Mouse (Mus musculus): ENCODE measurements at regions not wholly inside any gene's neighbourhood (a gene's known extent, or its start where the extent isn't known, plus 50 kb on each side); places are given as distances from the start of the nearest gene placed in this dataset.

DNA sequence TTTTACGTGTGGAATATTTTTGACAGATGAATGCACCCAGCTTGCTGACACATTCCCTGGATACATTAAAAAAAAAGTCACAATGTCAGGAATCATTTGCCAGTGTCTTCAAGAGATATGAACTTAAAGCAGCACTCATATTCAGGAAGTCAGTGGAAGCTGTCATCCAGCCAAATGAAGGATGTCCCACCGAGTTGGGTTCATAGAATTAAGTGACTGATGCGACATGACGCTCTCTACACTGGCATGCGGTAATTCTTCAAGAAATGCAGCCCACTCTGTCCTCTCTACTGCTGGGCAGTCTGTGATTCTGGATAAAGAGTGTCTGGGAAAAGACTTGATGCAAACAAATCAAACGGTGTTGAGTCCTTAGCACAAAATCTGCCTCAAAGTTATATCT, 463.9 kb downstream of the 1700129C05Rik start:
- DNase-seq = no peak

DNA sequence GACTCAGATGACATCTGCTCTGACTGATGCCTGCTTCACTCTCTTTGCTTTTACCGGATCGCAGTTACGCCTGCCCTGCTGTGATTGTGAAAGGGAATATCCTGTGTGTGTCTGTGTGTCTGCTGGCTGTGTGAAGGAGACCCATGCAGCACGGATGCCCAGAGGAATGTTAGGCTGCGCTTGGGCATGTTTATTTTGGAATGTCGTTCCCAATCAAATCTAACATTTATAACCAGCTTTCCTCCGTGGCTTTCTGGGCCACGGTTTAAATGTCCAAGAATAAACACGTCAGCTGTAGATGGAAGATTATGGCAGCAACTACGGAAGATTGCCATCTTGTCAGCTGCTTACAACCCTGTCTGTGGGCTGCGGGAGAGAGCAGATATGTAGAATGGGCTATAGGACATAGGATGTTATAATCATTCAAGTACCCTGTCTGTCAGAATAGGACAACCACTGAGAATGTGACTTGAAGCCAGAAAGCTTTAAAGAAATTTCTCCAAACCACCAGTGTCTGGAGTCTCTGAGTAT, 464.5 kb downstream of the 1700129C05Rik start:
- no peak for DNase-seq

DNA sequence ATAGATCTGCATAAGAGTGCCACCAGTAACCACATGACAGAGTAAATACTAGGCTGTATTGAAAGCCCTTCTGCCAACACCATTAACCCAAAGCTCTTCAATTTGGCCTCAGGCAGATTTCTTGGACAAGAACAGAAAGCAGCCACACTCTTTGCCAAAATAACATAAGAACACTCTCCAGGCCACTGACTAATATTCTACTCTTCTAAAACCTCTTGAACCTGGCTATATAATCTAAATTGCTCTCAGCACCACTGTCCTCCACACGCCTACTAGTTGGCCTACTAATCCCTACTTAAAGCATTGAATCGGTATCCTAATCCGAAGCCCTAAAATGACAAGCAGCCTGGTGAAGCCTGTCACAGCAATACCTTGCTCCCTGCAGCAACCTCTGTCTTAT, 467.5 kb downstream of the 1700129C05Rik start:
- no peak for DNase-seq

DNA sequence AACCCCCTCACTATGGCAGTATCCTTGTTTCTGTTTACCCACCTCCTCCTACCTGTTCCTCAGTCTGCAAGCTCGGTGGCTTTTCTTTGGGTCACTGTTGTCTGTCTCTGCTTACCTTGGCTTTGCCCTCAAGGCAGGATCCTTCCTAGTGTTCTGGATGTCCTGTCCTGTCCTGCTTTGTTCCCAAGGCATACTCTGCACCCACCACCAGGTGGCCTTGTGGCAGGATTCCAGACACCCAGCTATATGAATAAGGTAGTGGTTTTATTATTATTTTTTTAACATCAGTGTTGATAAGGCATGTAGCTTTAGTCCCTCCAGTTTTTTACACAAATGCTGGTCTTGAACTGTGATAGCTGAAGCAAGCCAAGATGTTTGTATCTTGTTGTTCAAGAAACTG, 478.7 kb downstream of the 1700129C05Rik start:
- peak; percentile 38 for DNase-seq

DNA sequence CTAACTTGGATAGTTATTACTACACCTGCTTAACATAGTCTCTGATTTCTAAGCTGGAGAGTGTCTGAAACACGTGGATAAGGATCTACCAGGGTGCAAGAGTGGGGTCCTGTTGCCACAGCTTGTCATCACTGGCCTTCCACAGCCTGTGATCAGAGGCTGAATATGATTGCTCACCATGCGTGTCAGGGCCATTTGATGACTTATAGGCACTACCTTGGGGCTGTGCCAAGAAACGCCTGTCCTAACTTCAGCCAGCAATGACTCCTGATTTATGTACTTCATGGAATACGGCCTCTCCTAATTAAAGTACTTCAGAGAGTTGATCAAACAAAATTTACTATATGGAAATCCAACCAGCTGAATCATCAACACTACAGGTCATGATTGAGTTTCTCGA, 480.1 kb downstream of the 1700129C05Rik start:
- peak; percentile 88 for DNase-seq

DNA sequence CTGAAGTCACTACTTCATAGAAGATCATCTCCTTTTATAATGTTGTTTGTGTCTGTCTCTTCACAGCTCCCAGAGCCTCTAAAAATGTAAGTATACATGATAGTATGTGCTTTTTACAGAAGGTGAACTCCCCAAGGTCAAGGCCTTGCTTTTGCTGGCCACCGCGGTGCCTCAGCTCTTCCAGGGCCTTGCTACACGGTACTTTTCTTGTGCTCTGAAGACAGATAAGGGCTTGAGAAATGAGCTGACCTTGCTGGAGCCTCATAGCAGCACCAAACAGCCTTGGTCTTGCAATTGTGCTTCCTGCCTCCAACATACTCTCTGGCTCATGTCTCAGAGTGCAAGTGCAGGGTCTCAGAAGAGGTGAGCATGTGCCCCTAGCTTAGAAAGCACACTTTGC, 481.3 kb downstream of the 1700129C05Rik start:
- peak; percentile 67 for DNase-seq

DNA sequence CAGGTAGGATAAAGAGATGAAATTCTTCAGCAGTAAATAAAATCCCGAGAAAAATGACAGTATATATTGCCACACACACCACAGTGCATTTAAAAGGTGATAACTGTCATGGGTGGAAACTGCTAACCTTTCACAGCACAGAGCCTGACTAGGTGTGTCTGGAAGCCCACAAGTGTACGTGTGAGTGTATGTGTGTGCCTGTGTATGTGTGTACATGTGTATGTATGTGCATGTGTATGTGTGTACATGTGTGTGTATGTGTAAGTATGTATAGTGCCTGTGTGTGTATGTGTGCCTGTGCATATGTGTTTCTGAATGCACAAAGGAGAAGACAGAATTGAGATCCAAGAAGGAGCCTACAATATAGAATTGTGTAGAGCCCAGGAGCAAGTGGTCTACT, 485.4 kb downstream of the 1700129C05Rik start:
- no peak for DNase-seq

DNA sequence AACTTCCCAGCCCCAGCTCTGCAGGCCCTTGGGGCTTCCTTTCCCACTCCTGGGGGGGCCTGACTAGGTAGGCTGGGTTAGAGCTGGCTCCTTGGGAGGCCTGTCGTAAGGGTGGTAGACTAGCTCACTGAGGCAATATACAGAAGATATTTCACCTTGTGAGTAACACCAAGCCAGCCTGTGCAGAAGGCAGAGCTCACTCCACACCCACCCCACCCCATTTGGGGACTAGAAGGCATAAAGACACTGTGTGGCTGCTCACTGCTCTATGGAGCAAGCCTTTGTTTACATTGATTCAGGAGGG, 485.8 kb downstream of the 1700129C05Rik start:
- DNase-seq = no peak

DNA sequence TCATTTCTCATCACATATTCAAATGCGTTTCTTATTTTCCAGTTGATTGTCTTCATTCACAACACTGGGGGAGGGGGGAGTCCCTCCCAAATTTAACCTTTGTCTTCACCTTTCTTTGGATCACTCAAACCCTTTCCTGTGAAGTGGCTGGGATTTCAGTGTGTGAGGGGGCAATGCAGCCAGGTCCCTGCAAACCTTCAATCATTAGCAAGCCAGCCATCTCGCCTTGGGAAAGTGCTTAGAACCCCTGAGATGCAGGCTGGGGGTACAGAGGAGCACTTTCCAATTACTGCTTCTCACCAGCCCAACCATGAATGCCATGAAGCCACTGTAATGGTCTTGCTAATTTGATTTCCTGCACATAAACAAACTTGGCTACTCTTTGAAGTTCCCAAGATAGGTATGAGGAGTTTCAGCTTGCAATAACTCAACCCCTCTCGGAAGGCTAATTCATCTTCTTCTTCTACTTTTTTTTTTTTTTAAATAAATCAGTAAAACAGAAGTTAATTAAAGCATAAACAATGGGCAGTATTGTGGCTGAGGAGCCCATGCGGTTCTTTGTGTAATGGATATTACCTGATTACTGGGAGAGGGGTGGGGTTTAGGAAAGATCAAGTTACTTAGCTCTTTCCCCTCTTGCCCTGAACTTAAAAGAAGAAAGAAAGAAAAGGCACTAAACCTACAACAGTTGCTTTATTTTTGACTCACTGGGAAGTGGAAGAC, 486.3 kb downstream of the 1700129C05Rik start:
- no peak for DNase-seq

DNA sequence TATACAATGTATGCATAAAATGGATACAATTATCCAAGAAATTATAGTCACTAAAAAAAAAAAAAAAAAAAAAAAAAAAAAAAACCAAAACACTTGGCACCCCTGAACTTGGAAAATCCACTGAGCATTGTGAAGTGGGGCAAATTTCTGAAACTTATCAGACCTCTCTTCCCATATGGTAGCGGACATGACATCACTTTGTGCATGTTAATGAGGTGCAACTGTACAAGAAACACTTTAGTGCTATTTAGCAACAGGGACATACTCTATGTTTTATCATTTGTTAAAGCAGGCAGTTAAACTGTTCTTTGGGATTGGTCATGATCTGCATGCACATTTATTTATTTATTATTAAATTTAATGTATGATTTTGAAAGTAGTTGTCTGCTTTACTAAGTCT, 489.7 kb downstream of the 1700129C05Rik start:
- no peak for DNase-seq

DNA sequence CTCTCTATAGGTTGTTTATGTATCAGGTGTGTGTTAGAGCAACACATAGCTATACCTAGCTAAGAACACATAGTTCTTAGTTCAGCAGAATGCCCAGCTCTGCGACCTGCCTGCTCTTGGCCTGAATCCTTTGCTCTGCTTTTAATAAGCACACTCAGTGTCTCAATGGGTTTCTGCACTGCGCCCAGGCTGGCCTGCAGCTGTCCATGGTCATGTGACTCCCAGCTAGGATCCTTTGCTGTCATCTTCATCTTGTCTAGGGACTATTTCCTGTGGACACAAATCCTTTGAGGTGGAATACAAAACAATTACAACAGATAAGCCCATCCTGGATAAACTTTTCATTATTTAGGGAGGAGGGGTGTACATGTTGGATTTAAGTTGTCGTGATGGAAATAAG, 490.7 kb downstream of the 1700129C05Rik start:
- no peak for DNase-seq

DNA sequence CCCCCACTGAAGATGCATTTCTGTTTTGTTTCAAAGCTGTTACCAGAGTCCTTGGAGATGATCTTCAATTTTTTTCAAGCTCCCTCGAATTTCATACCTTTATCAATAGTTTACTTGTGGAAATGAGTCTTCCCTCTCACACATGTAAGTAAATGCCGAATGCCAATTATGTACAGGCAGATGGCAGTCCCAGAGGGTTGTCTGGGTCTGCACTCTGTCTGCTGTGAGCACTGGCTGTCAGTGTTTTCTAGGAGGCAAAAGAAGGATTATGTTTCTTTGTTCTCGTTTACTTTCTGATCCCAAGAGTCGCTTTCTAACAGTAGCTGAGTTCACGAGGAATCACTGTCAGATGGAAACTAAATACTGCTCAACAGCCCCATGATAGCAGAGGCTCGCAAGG, 491.5 kb downstream of the 1700129C05Rik start:
- no peak for DNase-seq

DNA sequence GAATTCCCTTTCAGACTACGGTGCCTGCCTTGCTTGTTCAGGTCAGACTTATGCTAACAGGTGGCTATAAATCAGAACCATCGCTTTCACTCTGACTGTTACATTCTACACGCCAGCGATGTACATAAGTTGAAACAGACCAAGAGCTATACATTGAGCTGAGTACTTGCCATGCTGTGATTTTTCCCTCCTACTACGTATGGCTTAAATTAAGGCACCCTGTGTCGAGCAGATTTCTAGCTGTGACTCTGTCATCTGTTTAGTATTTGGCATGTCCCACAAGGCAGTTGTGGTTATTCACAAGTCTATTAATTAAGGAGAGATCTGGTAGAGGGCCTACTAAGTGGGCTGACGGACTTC, 504.4 kb downstream of the 1700129C05Rik start:
- DNase-seq = no peak

DNA sequence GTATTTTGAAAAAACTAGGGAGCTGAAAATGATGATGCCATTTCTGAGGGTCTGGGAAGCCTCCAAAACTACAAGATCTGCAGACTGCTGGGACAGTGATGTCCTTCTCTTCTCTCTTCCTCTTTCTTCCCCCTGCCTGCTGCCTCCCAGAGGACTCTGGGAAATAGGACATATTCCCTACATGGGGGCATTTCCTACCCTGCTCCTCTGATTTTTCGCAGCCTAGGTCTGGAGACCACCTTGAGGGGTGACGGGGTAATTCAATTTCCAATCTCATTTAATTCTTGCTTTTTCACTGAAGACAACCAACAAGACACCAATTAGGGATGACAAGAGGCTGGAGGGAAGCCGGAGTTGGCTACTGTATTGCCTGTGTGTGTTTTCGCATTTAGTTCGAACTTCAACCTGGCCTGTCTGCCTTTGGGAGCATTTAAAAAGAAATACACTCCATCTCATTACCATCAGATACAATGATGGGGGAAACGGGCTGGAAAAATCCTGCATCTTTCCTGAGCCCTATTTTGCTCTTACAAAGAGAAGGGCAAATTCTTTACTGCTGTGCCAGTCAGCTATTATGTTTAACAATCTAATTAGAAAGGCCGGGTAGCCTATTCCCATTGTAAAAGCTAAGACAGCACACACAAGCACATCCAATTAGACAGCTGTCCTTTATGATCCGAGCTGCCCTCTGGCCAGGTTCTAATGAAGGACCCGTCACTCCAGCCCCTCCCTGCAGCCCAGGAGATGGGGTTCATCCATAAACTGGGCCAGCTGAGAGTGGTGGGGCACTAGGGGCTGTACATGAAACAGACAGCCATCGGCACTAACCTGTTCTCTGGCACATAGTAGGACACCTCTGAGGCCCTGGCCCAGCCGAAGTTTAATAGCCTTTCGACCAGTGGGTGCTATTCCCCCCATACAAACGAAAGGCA, 505.0 kb downstream of the 1700129C05Rik start:
- DNase-seq = no peak

DNA sequence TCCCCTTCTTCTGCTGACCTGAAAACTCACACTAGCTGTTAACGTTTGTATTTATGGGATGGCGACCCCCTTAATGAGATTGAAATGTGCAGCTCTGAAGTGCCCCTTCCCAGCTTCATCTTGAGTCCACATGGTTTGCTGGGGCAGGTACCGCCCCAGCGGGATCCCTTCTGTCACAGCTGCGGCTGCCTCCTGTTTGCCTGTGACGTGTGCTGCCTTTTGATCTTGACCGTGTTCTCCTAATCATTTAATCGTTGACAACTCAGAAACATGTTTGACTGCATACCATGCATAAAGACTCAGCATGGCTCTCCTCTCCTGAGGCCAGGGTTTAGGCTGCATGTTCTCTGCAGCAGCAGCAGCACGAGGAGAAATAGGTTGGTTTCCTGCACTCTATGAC, 511.5 kb downstream of the 1700129C05Rik start:
- no peak for DNase-seq

DNA sequence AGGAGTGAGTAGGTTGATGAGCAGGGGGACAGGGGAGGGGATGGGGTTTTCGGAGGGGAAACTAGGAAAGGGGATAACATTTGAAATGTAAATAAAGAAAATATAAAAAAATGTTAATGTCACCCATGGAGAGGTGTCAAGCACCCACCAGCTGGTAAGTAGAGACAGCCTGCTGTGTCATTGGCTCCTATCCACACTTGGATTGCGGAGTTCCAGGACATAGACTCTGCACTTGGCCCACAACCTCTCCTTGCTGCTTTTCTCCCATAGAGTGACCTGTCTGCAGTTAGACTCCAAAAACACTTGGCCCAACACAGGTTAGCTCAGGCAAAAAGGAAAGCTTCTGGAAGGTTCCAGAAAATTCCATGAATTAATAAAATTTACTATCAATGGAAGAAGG, 514.4 kb downstream of the 1700129C05Rik start:
- DNase-seq = no peak

DNA sequence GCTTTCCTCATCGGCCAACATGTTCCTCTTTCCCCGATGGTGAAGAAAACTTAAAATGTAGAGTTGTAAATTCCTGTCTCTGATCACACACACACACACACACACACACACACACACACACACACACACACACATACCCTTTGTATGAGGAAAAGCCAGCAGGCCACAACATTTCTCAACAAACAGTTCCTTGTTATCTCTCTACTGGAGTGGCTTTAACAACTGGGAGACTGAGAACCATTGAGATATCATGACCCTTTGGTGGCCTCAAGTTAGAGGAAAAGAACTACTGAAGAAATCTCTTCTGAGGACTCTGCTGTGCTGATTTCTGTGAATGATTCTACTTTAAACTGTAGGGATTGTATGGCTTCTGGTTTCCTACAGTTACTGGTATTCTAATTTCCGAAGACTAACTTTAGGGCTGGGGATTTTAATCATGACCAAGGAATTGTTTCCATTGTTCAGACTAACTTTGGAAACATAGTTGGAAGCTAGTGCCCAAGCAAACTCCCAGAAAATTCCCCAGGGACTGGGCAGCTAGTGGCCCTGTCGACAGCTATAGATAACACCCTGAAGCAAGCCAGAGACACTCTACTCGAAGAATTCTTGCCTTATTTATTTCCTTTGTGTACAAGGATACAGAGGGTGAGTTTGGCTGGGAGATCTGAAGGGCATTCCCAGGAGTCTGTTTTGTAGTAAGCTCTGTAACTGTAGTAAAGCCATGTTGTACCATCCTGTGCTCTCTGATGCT, 516.0 kb downstream of the 1700129C05Rik start:
- DNase-seq = no peak

DNA sequence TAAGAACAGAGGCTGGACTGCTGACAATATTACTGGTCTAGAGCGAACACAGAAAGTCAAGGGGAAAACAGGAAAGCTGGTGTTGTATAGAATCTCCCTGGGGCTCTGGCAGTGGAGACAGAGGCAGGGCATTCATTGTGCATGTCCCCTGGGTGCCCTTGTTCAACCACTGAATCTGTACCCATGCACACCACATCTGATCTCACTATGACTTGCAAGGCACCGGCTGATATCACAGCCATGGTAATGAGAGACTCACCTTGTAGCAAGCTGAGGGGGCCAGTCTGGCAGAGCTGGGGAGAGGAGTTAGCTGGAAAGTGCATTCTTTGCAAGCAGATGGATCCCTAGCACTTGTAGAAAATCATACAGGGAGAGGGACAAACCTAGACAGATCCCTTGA, 522.5 kb downstream of the 1700129C05Rik start:
- no peak for DNase-seq

DNA sequence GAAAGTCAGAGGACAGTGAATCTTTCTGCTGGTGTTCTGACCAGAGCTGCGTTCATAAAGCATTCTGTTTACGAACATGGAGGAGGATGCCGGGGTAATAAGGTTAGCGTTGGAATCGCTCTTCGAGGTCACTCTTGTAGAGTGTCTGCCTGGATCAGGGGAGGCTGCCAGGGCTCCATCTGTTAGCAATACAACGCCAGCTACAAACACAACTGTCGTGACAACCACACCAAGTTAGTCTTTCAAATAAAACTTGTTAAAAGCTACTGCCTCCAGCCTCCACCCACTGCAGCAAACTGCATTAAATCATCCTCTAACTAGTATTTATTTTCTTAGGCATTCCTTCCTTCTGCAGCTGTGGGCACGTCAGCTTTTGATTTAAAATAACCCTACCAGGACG, 525.0 kb downstream of the 1700129C05Rik start:
- no peak for DNase-seq

DNA sequence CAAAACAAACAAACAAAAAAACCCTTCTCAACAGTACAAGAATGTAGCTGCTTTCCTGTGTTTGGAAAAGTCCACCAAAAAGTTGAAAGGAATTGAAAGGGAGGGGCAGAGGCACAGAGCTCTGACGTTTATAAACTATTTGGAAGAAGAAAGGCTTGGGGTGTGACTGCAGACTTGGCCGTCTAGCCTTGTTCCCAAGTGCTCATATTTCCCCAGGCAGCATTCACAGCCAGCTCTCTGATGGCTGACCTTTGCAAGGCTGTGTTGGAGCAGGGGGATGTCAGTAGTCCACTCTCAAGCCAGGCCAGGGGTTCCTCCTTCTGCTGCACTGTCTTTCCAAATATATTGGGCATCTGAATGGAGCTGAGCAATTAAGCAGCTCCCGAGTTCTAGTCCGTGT, 534.5 kb downstream of the 1700129C05Rik start:
- peak; percentile 38 for DNase-seq

DNA sequence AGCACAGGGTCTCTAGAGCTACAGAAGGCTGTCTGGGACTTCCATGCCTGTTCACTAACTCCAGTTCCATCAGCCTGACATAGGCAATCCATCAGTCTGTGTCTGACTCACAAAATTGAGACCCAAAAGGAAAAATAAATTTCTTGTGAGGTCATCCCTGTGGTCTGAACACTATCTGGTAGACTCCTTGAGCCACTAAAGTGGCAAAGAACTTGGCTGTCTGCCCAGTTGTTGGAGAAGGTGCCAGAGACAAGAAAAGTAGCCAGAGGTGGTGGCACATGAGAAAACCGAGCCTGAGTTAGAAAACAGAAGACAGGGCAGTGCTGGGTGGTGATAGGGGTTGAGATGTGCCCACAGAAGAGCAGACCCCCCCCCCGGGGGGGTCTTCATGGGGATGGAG, 535.0 kb downstream of the 1700129C05Rik start:
- peak; percentile 76 for DNase-seq

DNA sequence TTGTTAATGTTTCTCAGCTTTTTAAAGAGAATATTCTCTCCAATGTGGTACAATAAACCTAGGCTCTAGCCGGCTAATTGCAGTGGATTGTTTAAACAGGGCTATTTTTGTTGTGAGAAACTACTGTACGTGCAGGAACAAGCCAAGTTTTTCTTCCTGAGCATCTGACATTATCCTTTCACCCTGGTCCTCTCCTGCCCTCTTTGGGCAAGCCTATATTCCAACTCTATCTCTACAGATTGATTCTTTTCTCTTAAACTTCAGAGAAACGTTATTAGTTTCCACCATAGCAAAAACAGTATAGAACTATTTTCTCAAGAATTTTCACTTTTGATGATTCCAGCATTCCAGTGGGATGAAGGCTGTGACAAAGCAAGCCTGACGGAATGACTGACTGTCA, 535.2 kb downstream of the Fgf9 start:
- DNase-seq = no peak

DNA sequence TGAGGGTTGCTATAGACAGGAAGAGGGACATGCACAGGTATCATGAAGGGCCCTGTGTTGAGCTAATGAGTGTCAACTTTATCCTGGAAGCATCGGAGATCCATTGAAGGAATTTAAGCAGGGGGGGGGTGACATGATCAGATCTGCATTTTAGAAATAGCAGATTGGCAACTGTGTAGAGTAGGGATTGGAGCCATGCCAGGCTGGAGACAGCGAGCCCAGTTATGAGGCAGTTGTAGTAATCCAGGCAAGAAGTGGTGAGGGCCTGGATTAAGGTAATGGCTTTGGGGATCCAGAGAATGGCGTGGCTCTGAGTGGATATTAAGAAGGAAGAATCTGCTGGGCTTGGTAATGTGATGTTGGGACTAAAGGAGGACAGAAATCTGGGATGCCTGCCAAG, 528.5 kb downstream of the Fgf9 start:
- no peak for DNase-seq
